Mouse (Mus musculus) mouse embryonic stem cell (cell line): ENCODE measurements around the gene Pdzph1.

Source experiments
- in situ Hi-C, 2 experiments: fragments of 300-500 bp; cut with MboI; formaldehyde crosslinking; loops; 1 replicate in 1 of 2; 3 replicates in 1 of 2; pipeline ENCODE4 v1.14.3; 2019 to 2020; ENCODE audit warnings: low sequenced_read_pairs in 2 of 2, low pct_unique_long_range_greater_than_20kb in 1 of 2, mixed read lengths in 1 of 2; ENCODE audit not compliant: unreplicated experiment in 1 of 2

The Pdzph1 gene

GRCm38 (mm10) chr17:58991275-58991674 is at the start of gene Pdzph1:
Gene Pdzph1, minus strand, starts transcription at chr17:58991375.
- in situ Hi-C loops, result no loop called here

- in situ Hi-C loops, result no loop called here
Measured at GRCm38 (mm10) chr17:59039754-59040153, 48.6 kb upstream of the Pdzph1 start.

- in situ Hi-C loops, result no loop called here
Measured at GRCm38 (mm10) chr17:59033445-59033844, 42.3 kb upstream of the Pdzph1 start.

- in situ Hi-C loops, result no loop called here
Measured at GRCm38 (mm10) chr17:59026336-59026735, 35.2 kb upstream of the Pdzph1 start.

- in situ Hi-C loops, result no loop called here
Measured at GRCm38 (mm10) chr17:59024502-59024901, 33.3 kb upstream of the Pdzph1 start.

GRCm38 (mm10) chr17:59023971-59024370 is 32.8 kb upstream of the Pdzph1 start:
- in situ Hi-C loops, result no loop called here

GRCm38 (mm10) chr17:59018666-59019065 is 27.5 kb upstream of the Pdzph1 start:
- in situ Hi-C loops, result no loop called here

- in situ Hi-C loops, result no loop called here
Measured at GRCm38 (mm10) chr17:59013091-59013459, 21.9 kb upstream of the Pdzph1 start, which contains the start of gene Nudt12. Gene Nudt12, minus strand, starts transcription at chr17:59013372.

- in situ Hi-C loops, result no loop called here
Measured at GRCm38 (mm10) chr17:59012421-59013090, 21.4 kb upstream of the Pdzph1 start.

GRCm38 (mm10) chr17:59011546-59012307 is 20.6 kb upstream of the Pdzph1 start:
- in situ Hi-C loops, result no loop called here

- in situ Hi-C loops, result no loop called here
Measured at GRCm38 (mm10) chr17:58973237-58973636, 17.9 kb downstream of the Pdzph1 start.

- in situ Hi-C loops, result no loop called here
Measured at GRCm38 (mm10) chr17:58959905-58960304, 31.3 kb downstream of the Pdzph1 start.

GRCm38 (mm10) chr17:58957055-58957454 is 34.1 kb downstream of the Pdzph1 start:
- in situ Hi-C loops, result no loop called here

- in situ Hi-C loops, result no loop called here
Measured at GRCm38 (mm10) chr17:58943015-58943822, 48.0 kb downstream of the Pdzph1 start.

- in situ Hi-C loops, result no loop called here
Measured at GRCm38 (mm10) chr17:58938598-58938997, 52.6 kb downstream of the Pdzph1 start.

- in situ Hi-C loops, result no loop called here
Measured at GRCm38 (mm10) chr17:58937533-58937932, 53.6 kb downstream of the Pdzph1 start.

- in situ Hi-C loops, result no loop called here
Measured at GRCm38 (mm10) chr17:58932983-58933280, 58.2 kb downstream of the Pdzph1 start.

GRCm38 (mm10) chr17:58932279-58932982 is 58.7 kb downstream of the Pdzph1 start:
- in situ Hi-C loops, result no loop called here
